Mouse (Mus musculus) ES-Bruce4 (cell line): ENCODE measurements around the gene Mroh8. TPM values are rescaled to one million over a fixed set of nuclear protein-coding genes. Genes with fewer than 3 reads are reported as not detected.
A peak's percentile ranks its signal among the peaks of the same experiment; 100 is the strongest.

ENCODE experiments used
- H3K27ac ChIP-seq: 2 replicates; pipeline ENCODE4 v1.5.1; 2012; ENCODE audit warnings: low read length, inconsistent platforms; ENCODE audit not compliant: insufficient read depth
- H3K27me3 ChIP-seq: 2 replicates; pipeline ENCODE4 v1.6.1; 2012; ENCODE audit warnings: mild to moderate bottlenecking, low read length, inconsistent platforms; ENCODE audit not compliant: control insufficient read depth, poor library complexity, insufficient read depth, severe bottlenecking
- H3K36me3 ChIP-seq: 2 replicates; pipeline ENCODE4 v1.6.1; 2012; ENCODE audit warnings: inconsistent platforms, mild to moderate bottlenecking, low read length, moderate library complexity; ENCODE audit not compliant: control insufficient read depth, poor library complexity, insufficient read depth, severe bottlenecking
- H3K4me1 ChIP-seq: one replicate; pipeline ENCODE4 v1.8.1; 2011; ENCODE audit warnings: low read length; ENCODE audit not compliant: control insufficient read depth, insufficient read depth
- H3K4me3 ChIP-seq: 2 replicates; pipeline ENCODE4 v1.5.1; 2011; ENCODE audit warnings: low read depth, mild to moderate bottlenecking, low read length
- H3K9ac ChIP-seq: 2 replicates; pipeline ENCODE4 v1.6.1; 2012; ENCODE audit warnings: low read depth, mild to moderate bottlenecking, inconsistent platforms; ENCODE audit not compliant: poor library complexity, severe bottlenecking
- H3K9me3 ChIP-seq: replicated peaks from 2 replicates; pipeline ENCODE4 v1.6.1; 2012; ENCODE audit warnings: mild to moderate bottlenecking, low read length, inconsistent platforms; ENCODE audit not compliant: control insufficient read depth, poor library complexity, insufficient read depth, severe bottlenecking
- CTCF ChIP-seq: IDR thresholded peaks from one replicate; pipeline ENCODE4 v1.8.1; 2011; ENCODE audit warnings: low read depth, low read length
- EP300 ChIP-seq: IDR thresholded peaks from 2 replicates; pipeline ENCODE4 v1.6.1; 2011; ENCODE audit warnings: low read depth, low read length; ENCODE audit not compliant: insufficient read depth
- POLR2A ChIP-seq: IDR thresholded peaks from one replicate; pipeline ENCODE4 v1.8.1; 2011; ENCODE audit warnings: low read length; ENCODE audit not compliant: insufficient read depth
- polyA plus RNA-seq: library from polyadenylated mRNA; stranded (reverse); fragments of >200 nt; gene quantifications from 2 replicates; pipeline ENCODE4 v1.2.4, GENCODE M21; 2011; ENCODE audit warnings: low read depth; ENCODE audit not compliant: missing spikeins, insufficient read depth, insufficient read length

The Mroh8 gene
- polyA plus RNA-seq, 1 experiment: 0.37 TPM

GRCm38 (mm10) chr2:157283321-157283720 is 4.0 kb upstream of the Mroh8 start:
- no peak for TF ChIP-seq EP300
- TF ChIP-seq POLR2A: no peak
- no peak for TF ChIP-seq CTCF

DNA sequence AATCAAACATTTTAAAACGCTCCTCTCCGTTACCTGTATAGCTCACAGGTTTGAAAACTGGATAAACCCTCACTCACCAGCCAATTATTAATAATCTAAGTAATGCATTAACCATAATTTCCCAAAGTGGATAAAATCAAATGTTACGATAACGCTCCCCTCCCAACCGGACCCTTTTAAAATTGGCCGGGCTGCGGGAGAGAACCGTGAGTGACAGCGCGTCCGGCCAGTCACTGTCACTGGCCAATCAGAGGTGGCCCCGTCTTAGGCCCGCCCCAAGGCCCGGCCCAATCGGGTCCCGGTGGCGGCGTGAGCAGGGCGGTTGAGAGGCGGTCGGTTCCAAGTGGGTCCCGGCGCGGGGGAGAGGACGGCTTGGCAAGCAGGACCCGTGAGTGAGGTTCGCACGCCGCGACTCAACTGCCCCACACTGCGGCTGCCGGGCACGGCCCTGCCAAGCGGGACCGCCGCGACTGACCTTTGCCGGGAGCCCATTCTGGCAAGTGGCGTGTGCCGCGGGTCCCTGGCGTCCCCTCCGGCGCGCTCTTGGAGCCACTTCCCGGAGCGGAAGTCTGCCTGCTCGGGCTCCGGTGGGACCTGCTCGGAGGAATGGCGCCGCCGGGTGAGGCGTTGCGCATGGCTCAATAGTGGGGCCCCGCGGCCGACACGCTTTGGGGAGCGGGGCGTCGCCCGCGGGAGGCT is 483 bp downstream of the Mroh8 start, which contains the start of gene Rpn2:
Gene Rpn2 (plus strand): TSS at position 301 of the 699 bp plus-strand sequence.
- Histone ChIP-seq H3K4me1 (peaks cover 7% of the 10 kb centered on the region), H3K27me3 (no peaks in the 10 kb centered on the region), H3K4me3 (peak within 1 kb of the TSS; percentile 96), H3K27ac (no peak within 1 kb of the TSS), H3K9ac (peak within 1 kb of the TSS; percentile 96), H3K9me3 (no peaks in the 10 kb centered on the region), H3K36me3 (peaks cover 4% of the 10 kb centered on the region; the same call in 1 of the 2 replicates)
- TF ChIP-seq EP300 (0 out of 2 replicates have a peak, but pooled peaks have one; percentile 43), CTCF (no peak), POLR2A (no peak)

More at GRCm38 (mm10) chr2:157283321-157283720, 4.0 kb upstream of the Mroh8 start:
- Histone ChIP-seq H3K4me3 (no peak overlapping the region), H3K4me1 (peaks cover 7% of the 10 kb centered on the region), H3K27ac (no peak overlapping the region), H3K9me3 (no peaks in the 10 kb centered on the region), H3K27me3 (no peaks in the 10 kb centered on the region), H3K36me3 (peaks cover 14% of the 10 kb centered on the region), H3K9ac (no peak overlapping the region)

DNA sequence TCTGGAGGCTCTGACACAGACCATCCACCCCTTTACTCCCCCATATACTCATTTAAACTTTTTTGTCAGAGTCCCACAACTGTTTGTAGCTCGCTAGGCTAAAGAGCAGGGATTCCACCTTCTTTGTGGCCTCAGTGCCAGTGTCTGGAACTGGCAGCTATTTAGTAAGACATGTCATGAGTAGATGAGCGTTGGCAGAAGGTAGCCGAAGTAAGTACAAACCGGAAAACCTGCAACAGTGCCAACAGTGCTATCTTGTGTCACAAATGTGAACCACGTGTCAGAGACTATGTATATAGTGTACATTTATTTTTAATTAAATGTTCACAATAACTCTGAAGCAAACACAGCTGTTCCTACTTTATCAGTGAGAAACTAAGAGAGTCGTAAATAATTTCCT is 15.5 kb downstream of the Mroh8 start:
- Histone ChIP-seq H3K36me3 (no peaks in the 10 kb centered on the region), H3K4me1 (no peaks in the 10 kb centered on the region), H3K9ac (no peak overlapping the region), H3K4me3 (no peak overlapping the region), H3K27me3 (no peaks in the 10 kb centered on the region), H3K9me3 (no peaks in the 10 kb centered on the region), H3K27ac (no peak overlapping the region)
- TF ChIP-seq POLR2A: no peak
- no peak for TF ChIP-seq EP300
- no peak for TF ChIP-seq CTCF

- TF ChIP-seq POLR2A (no peak), CTCF (no peak)
- Histone ChIP-seq H3K9me3 (no peaks in the 10 kb centered on the region), H3K4me3 (no peak overlapping the region), H3K9ac (no peak overlapping the region), H3K4me1 (no peaks in the 10 kb centered on the region), H3K27ac (no peak overlapping the region), H3K27me3 (no peaks in the 10 kb centered on the region), H3K36me3 (no peaks in the 10 kb centered on the region)
These were observed 16.2 kb downstream of the Mroh8 start for GRCm38 (mm10) chr2:157263101-157263500.

DNA sequence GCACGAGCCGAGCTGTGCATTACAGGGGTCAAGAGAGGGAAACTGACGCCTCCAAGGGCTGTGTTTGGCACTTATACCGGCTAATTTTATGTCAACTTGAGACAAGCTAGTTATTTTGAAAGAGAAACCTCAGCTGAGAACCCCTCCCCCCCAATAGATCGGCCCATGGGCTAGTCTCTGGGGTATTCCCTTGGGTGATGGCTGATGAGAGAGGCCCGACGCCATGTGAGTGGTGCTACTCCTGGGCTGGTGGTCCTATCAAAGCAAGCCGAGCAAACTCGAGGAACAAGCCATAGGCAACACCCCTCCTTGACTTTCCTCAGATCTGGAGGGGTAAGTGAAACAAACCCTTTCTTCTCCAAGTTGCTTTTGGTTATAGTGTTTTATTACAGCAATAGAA is 16.8 kb downstream of the Mroh8 start:
- Histone ChIP-seq H3K27me3 (no peaks in the 10 kb centered on the region), H3K9me3 (no peaks in the 10 kb centered on the region), H3K27ac (no peak overlapping the region), H3K9ac (no peak overlapping the region), H3K4me3 (no peak overlapping the region), H3K36me3 (no peaks in the 10 kb centered on the region), H3K4me1 (no peaks in the 10 kb centered on the region)
- TF ChIP-seq EP300: no peak
- no peak for TF ChIP-seq CTCF
- no peak for TF ChIP-seq POLR2A

DNA sequence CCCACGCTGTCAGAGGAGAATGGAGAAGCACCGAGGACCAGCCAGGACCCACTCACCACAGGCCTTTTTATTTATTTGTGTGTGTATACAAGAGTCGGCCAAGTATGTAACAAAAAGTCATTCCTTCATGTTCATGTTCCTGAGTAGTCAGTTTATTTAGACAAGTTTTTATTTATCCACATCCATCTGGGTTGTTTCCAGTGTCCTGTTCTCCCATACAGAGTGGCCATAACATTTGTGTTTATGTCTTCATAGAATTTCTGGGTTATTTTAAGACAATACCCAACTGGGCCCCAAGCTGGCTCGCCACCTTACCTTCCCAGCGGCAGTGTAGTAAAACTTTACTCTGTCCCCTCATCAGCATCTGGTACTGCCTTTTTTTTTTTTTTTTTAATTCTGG is 17.4 kb downstream of the Mroh8 start:
- no peaks in the 10 kb centered on the region for H3K9me3 ChIP-seq
- H3K27me3 ChIP-seq: no peaks in the 10 kb centered on the region
- H3K4me1 ChIP-seq: no peaks in the 10 kb centered on the region
- no peak overlapping the region for H3K27ac ChIP-seq
- no peak overlapping the region for H3K4me3 ChIP-seq
- no peaks in the 10 kb centered on the region for H3K36me3 ChIP-seq
- H3K9ac ChIP-seq: no peak overlapping the region
- no peak for TF ChIP-seq POLR2A
- no peak for TF ChIP-seq CTCF
- no peak for TF ChIP-seq EP300
